Mouse (Mus musculus): Measurements from ENCODE around the gene Isx. TPM values are rescaled to one million over a fixed set of nuclear protein-coding genes. Genes with fewer than 3 reads are reported as not detected.

Isx gene
- polyA plus RNA-seq, 1 experiment, result not detected

GRCm38 (mm10) chr8:74854786-74855185 is 18.2 kb upstream of the Isx start:
- Histone ChIP-seq H3K27ac (ENCODE audit: control insufficient read depth, insufficient read depth, low read depth, low read length, poor library complexity) (no peak overlapping the region), H3K4me1 (ENCODE audit: control insufficient read depth, insufficient read depth, low read length) (no peaks in the 10 kb centered on the region), H3K4me3 (replicated peaks; ENCODE audit: control insufficient read depth, low read depth, low read length) (no peak overlapping the region)
- TF ChIP-seq POLR2A (IDR thresholded peaks at IDR 0.05; ENCODE audit: borderline replicate concordance, control insufficient read depth, low read depth, low read length) (no peak), CTCF (IDR thresholded peaks at IDR 0.05; ENCODE audit: control insufficient read depth, insufficient read depth, low read length) (no peak)
- WGBS, result 89% methylated on average over 4 of the region's 4 CpGs

DNA sequence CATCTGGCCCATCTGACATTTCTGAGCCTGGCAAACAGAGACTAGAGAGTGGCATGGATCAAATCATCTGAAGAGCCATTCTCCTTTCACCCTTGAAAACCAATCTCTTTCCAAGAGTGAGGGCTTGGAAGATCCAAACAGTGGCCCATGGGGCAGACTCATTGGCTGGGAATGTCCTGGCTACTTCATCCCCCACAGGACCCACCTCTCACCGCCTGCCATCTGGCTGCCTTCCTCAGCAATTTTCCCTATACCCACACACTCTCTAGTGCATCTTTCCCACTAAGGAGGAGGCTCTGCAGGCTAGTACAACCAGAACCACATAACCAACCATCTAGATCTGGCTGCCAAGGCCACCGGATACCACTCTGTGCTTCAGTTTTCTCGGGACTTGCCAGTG is 17.6 kb upstream of the Isx start:
- H3K4me1 ChIP-seq (ENCODE audit: control insufficient read depth, insufficient read depth, low read length), result no peaks in the 10 kb centered on the region
- 77% methylated on average over 3 of the region's 3 CpGs for WGBS
- TF ChIP-seq POLR2A (IDR thresholded peaks at IDR 0.05; ENCODE audit: borderline replicate concordance, control insufficient read depth, low read depth, low read length), result no peak
- no peak for TF ChIP-seq CTCF (IDR thresholded peaks at IDR 0.05; ENCODE audit: control insufficient read depth, insufficient read depth, low read length)
- H3K4me3 ChIP-seq (replicated peaks; ENCODE audit: control insufficient read depth, low read depth, low read length), result no peak overlapping the region
- H3K27ac ChIP-seq (ENCODE audit: control insufficient read depth, insufficient read depth, low read depth, low read length, poor library complexity), result no peak overlapping the region

- TF ChIP-seq POLR2A (IDR thresholded peaks at IDR 0.05; ENCODE audit: borderline replicate concordance, control insufficient read depth, low read depth, low read length) (no peak), CTCF (IDR thresholded peaks at IDR 0.05; ENCODE audit: control insufficient read depth, insufficient read depth, low read length) (no peak)
- 75% methylated on average over 4 of the region's 4 CpGs for WGBS
- Histone ChIP-seq H3K4me3 (replicated peaks; ENCODE audit: control insufficient read depth, low read depth, low read length) (no peak overlapping the region), H3K27ac (ENCODE audit: control insufficient read depth, insufficient read depth, low read depth, low read length, poor library complexity) (no peak overlapping the region), H3K4me1 (ENCODE audit: control insufficient read depth, insufficient read depth, low read length) (no peaks in the 10 kb centered on the region)
Observed at GRCm38 (mm10) chr8:74859241-74859640, 13.7 kb upstream of the Isx start.

- TF ChIP-seq CTCF (IDR thresholded peaks at IDR 0.05; ENCODE audit: control insufficient read depth, insufficient read depth, low read length) (no peak), POLR2A (IDR thresholded peaks at IDR 0.05; ENCODE audit: borderline replicate concordance, control insufficient read depth, low read depth, low read length) (no peak)
- WGBS, result 88% methylated on average over 6 of the region's 6 CpGs
- H3K4me1 ChIP-seq (ENCODE audit: control insufficient read depth, insufficient read depth, low read length), result no peaks in the 10 kb centered on the region
- H3K4me3 ChIP-seq (replicated peaks; ENCODE audit: control insufficient read depth, low read depth, low read length), result no peak overlapping the region
- no peak overlapping the region for H3K27ac ChIP-seq (ENCODE audit: control insufficient read depth, insufficient read depth, low read depth, low read length, poor library complexity)
Observed at GRCm38 (mm10) chr8:74860449-74860848, 12.5 kb upstream of the Isx start.

DNA sequence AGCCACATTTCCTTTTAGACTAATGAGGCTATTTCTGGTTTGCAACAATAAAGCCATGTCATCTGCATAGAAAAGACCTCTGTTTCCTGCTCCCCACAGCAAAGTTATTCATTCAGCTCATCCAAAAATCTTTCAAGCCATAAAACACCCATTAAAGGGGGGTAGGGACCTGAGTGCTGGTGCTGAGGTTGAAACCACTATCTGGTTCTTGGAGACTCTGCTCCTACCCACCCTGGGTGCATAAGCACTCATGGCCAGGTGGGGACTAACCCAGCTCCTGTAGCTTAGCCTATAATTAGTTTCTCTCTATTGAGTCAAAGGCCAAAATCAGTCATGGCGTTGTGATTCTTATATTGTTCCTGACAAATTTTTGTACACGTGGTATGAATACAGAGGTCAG is 10.4 kb upstream of the Isx start:
- TF ChIP-seq POLR2A (IDR thresholded peaks at IDR 0.05; ENCODE audit: borderline replicate concordance, control insufficient read depth, low read depth, low read length) (no peak), CTCF (IDR thresholded peaks at IDR 0.05; ENCODE audit: control insufficient read depth, insufficient read depth, low read length) (no peak)
- no peaks in the 10 kb centered on the region for H3K4me1 ChIP-seq (ENCODE audit: control insufficient read depth, insufficient read depth, low read length)
- H3K27ac ChIP-seq (ENCODE audit: control insufficient read depth, insufficient read depth, low read depth, low read length, poor library complexity), result no peak overlapping the region
- 74% methylated on average over 2 of the region's 2 CpGs for WGBS
- H3K4me3 ChIP-seq (replicated peaks; ENCODE audit: control insufficient read depth, low read depth, low read length), result no peak overlapping the region

- H3K4me1 ChIP-seq (ENCODE audit: control insufficient read depth, insufficient read depth, low read length), result no peaks in the 10 kb centered on the region
- no peak overlapping the region for H3K27ac ChIP-seq (ENCODE audit: control insufficient read depth, insufficient read depth, low read depth, low read length, poor library complexity)
- no peak overlapping the region for H3K4me3 ChIP-seq (replicated peaks; ENCODE audit: control insufficient read depth, low read depth, low read length)
- WGBS, result 67% methylated on average over 4 of the region's 4 CpGs
- TF ChIP-seq CTCF (IDR thresholded peaks at IDR 0.05; ENCODE audit: control insufficient read depth, insufficient read depth, low read length), result no peak
- no peak for TF ChIP-seq POLR2A (IDR thresholded peaks at IDR 0.05; ENCODE audit: borderline replicate concordance, control insufficient read depth, low read depth, low read length)
Observed at GRCm38 (mm10) chr8:74870346-74870949, 2.5 kb upstream of the Isx start.

GRCm38 (mm10) chr8:74871686-74872085 is 1.3 kb upstream of the Isx start:
- no peaks in the 10 kb centered on the region for H3K4me1 ChIP-seq (ENCODE audit: control insufficient read depth, insufficient read depth, low read length)
- H3K4me3 ChIP-seq (replicated peaks; ENCODE audit: control insufficient read depth, low read depth, low read length), result no peak overlapping the region
- WGBS, result 6% methylated on average over 4 of the region's 4 CpGs
- TF ChIP-seq CTCF (IDR thresholded peaks at IDR 0.05; ENCODE audit: control insufficient read depth, insufficient read depth, low read length), result no peak
- TF ChIP-seq POLR2A (IDR thresholded peaks at IDR 0.05; ENCODE audit: borderline replicate concordance, control insufficient read depth, low read depth, low read length), result no peak
- no peak overlapping the region for H3K27ac ChIP-seq (ENCODE audit: control insufficient read depth, insufficient read depth, low read depth, low read length, poor library complexity)

- Histone ChIP-seq H3K4me1 (ENCODE audit: control insufficient read depth, insufficient read depth, low read length) (no peaks in the 10 kb centered on the region), H3K27ac (ENCODE audit: control insufficient read depth, insufficient read depth, low read depth, low read length, poor library complexity) (no peak overlapping the region), H3K4me3 (replicated peaks; ENCODE audit: control insufficient read depth, low read depth, low read length) (no peak overlapping the region)
- TF ChIP-seq POLR2A (IDR thresholded peaks at IDR 0.05; ENCODE audit: borderline replicate concordance, control insufficient read depth, low read depth, low read length) (no peak), CTCF (IDR thresholded peaks at IDR 0.05; ENCODE audit: control insufficient read depth, insufficient read depth, low read length) (no peak)
- 82% methylated on average over 7 of the region's 7 CpGs for WGBS
Observed at GRCm38 (mm10) chr8:74872151-74872823, 686 bp upstream of the Isx start.

All from bone marrow, adult 2 months (tissue).